Mouse (Mus musculus) MEL (cell line): ENCODE results near the gene Tmem216. TPM values are rescaled to one million over a fixed set of nuclear protein-coding genes. Genes with fewer than 3 reads are reported as not detected.

ENCODE experiments used
- DNase-seq: peaks from one replicate; pipeline ENCODE4 v3.0.0; 2011; ENCODE audit warnings: low read depth, low spot score
- H3K27ac ChIP-seq: 2 replicates; pipeline ENCODE4 v1.5.1; 2012; ENCODE audit warnings: low read depth, mild to moderate bottlenecking, control low read depth, low read length, moderate library complexity; ENCODE audit not compliant: control insufficient read depth
- H3K27me3 ChIP-seq, 2 experiments: fragments of 150-350 bp in 1 of 2; sonication (generic) in 1 of 2; 2 replicates each; pipeline ENCODE4 v1.6.1; 2012; ENCODE audit warnings: low read length in 2 of 2, mild to moderate bottlenecking in 2 of 2, improper control_type of control experiment in 1 of 2, moderate library complexity in 1 of 2; ENCODE audit not compliant: insufficient read depth in 2 of 2, control insufficient read depth in 1 of 2
- H3K36me3 ChIP-seq, 2 experiments: 2 replicates each; pipeline ENCODE4 v1.6.1; 2012 to 2014; ENCODE audit warnings: low read length in 2 of 2, improper control_type of control experiment in 1 of 2, inconsistent platforms in 1 of 2, mild to moderate bottlenecking in 1 of 2; ENCODE audit not compliant: insufficient read depth in 2 of 2, control insufficient read depth in 1 of 2
- H3K4me1 ChIP-seq, 2 experiments: fragments of 150-350 bp in 1 of 2; sonication (generic) in 1 of 2; 2 replicates each; pipeline ENCODE4 v1.6.1; 2012; ENCODE audit warnings: low read length in 2 of 2, improper control_type of control experiment in 1 of 2, mild to moderate bottlenecking in 1 of 2; ENCODE audit not compliant: insufficient read depth in 2 of 2, control insufficient read depth in 1 of 2
- H3K4me3 ChIP-seq, 2 experiments: fragments of 150-350 bp in 1 of 2; sonication (generic) in 1 of 2; 2 replicates each; pipeline ENCODE4 v1.5.1; 2012; ENCODE audit warnings: low read depth in 2 of 2, low read length in 2 of 2, mild to moderate bottlenecking in 2 of 2, moderate library complexity in 2 of 2, control low read depth in 1 of 2, improper control_type of control experiment in 1 of 2; ENCODE audit not compliant: control insufficient read depth in 1 of 2, insufficient read depth in 1 of 2
- H3K79me2 ChIP-seq: 2 replicates; pipeline ENCODE4 v1.6.1; 2012; ENCODE audit warnings: mild to moderate bottlenecking, low read length, moderate library complexity; ENCODE audit not compliant: control insufficient read depth, poor library complexity, insufficient read depth
- H3K9ac ChIP-seq: 2 replicates; pipeline ENCODE4 v1.6.1; 2012; ENCODE audit warnings: low read depth, mild to moderate bottlenecking, control low read depth, low read length, moderate library complexity; ENCODE audit not compliant: control insufficient read depth, poor library complexity, severe bottlenecking
- H3K9me3 ChIP-seq: fragments of 150-350 bp; sonication (generic); replicated peaks from 2 replicates; pipeline ENCODE4 v1.6.1; 2012; ENCODE audit warnings: mild to moderate bottlenecking, low read length, improper control_type of control experiment, moderate library complexity; ENCODE audit not compliant: insufficient read depth
- CTCF ChIP-seq, 3 experiments: IDR thresholded peaks in 2 of 3; conservative IDR thresholded peaks in 1 of 3; 2 replicates each; pipeline ENCODE4 v1.5.1; 2011 to 2012; ENCODE audit warnings: low read length in 3 of 3, low read depth in 2 of 3, mild to moderate bottlenecking in 2 of 3, improper control_type of control experiment in 1 of 3, inconsistent platforms in 1 of 3, mixed read lengths in 1 of 3, moderate library complexity in 1 of 3; ENCODE audit not compliant: control insufficient read depth in 1 of 3, insufficient read depth in 1 of 3, poor library complexity in 1 of 3, severe bottlenecking in 1 of 3
- ETS1 ChIP-seq: IDR thresholded peaks from 2 replicates; pipeline ENCODE4 v1.6.1; 2012; ENCODE audit warnings: low read depth, mild to moderate bottlenecking, inconsistent platforms, low read length, improper control_type of control experiment, moderate library complexity
- GABPA ChIP-seq: IDR thresholded peaks from 2 replicates; pipeline ENCODE4 v1.6.1; 2012; ENCODE audit warnings: low read depth, mild to moderate bottlenecking, inconsistent platforms, low read length, improper control_type of control experiment, moderate library complexity
- MAZ ChIP-seq: IDR thresholded peaks from 2 replicates; pipeline ENCODE4 v1.6.1; 2012; ENCODE audit warnings: low read depth, mild to moderate bottlenecking, inconsistent platforms, low read length, improper control_type of control experiment
- MXI1 ChIP-seq: IDR thresholded peaks from 2 replicates; pipeline ENCODE4 v1.6.1; 2011; ENCODE audit warnings: mild to moderate bottlenecking, low read depth, low read length, improper control_type of control experiment
- NELFE ChIP-seq: IDR thresholded peaks from 2 replicates; pipeline ENCODE4 v1.6.1; 2011; ENCODE audit warnings: low read depth, low read length, improper control_type of control experiment
- POLR2A ChIP-seq, 2 experiments: IDR thresholded peaks; 2 replicates each; pipeline ENCODE4 v1.6.1; 2011 to 2012; ENCODE audit warnings: low read length in 2 of 2, mild to moderate bottlenecking in 2 of 2, control low read depth in 1 of 2, improper control_type of control experiment in 1 of 2, low read depth in 1 of 2, moderate library complexity in 1 of 2; ENCODE audit not compliant: control insufficient read depth in 1 of 2, insufficient read depth in 1 of 2, poor library complexity in 1 of 2
- POLR2AphosphoS2 ChIP-seq: IDR thresholded peaks from 2 replicates; pipeline ENCODE4 v1.6.1; 2011; ENCODE audit warnings: low read length, improper control_type of control experiment
- RAD21 ChIP-seq: IDR thresholded peaks from 2 replicates; pipeline ENCODE4 v1.6.1; 2011; ENCODE audit warnings: mild to moderate bottlenecking, low read depth, low read length, improper control_type of control experiment
- RCOR1 ChIP-seq: IDR thresholded peaks from 2 replicates; pipeline ENCODE4 v1.6.1; 2012; ENCODE audit warnings: low read depth, mild to moderate bottlenecking, inconsistent platforms, low read length, improper control_type of control experiment
- SIN3A ChIP-seq: IDR thresholded peaks from 2 replicates; pipeline ENCODE4 v1.6.1; 2012; ENCODE audit warnings: low read length, improper control_type of control experiment, inconsistent platforms
- SMC3 ChIP-seq: IDR thresholded peaks from 2 replicates; pipeline ENCODE4 v1.6.1; 2011; ENCODE audit warnings: low read depth, low read length, improper control_type of control experiment
- TAL1 ChIP-seq: IDR thresholded peaks from 2 replicates; pipeline ENCODE4 v1.6.1; 2012; ENCODE audit warnings: mild to moderate bottlenecking, inconsistent platforms, low read length, moderate library complexity, mixed read lengths
- USF1 ChIP-seq: IDR thresholded peaks from 2 replicates; pipeline ENCODE4 v1.6.1; 2014; ENCODE audit warnings: low read depth, mild to moderate bottlenecking, inconsistent platforms, low read length, improper control_type of control experiment, moderate library complexity
- USF2 ChIP-seq, 2 experiments: IDR thresholded peaks; 2 replicates each; pipeline ENCODE4 v1.6.1; 2011 to 2012; ENCODE audit warnings: improper control_type of control experiment in 2 of 2, low read length in 2 of 2, borderline replicate concordance in 1 of 2, inconsistent platforms in 1 of 2, low read depth in 1 of 2, mild to moderate bottlenecking in 1 of 2; ENCODE audit not compliant: insufficient read depth in 1 of 2
- polyA plus RNA-seq, 2 experiments: library from polyadenylated mRNA; stranded (reverse) in 1 of 2; unstranded in 1 of 2; fragments of >175 nt in 1 of 2; fragments of >200 nt in 1 of 2; gene quantifications; 2 replicates each; pipeline versions ENCODE4 v1.2.1 to v1.2.4; 2012; ENCODE audit warnings: low replicate concordance in 2 of 2, low read depth in 1 of 2; ENCODE audit not compliant: insufficient read length in 2 of 2, insufficient read depth in 1 of 2, missing spikeins in 1 of 2
- total RNA-seq: library from RNA; depleted of rRNA; stranded (reverse); fragments of 300-350 nt; gene quantifications from 2 replicates; pipeline ENCODE4 v1.2.3, GENCODE M21; 2012

The Tmem216 gene
- total and polyA plus RNA-seq, 3 experiments, result 48.0 to 48.1 TPM; not detected in 1

GRCm38 (mm10) chr19:10500581-10500980, 55.5 kb downstream of the Tmem216 start:
- no peaks in the 10 kb centered on the region for H3K4me1 ChIP-seq
- no peaks in the 10 kb centered on the region for H3K79me2 ChIP-seq
- DNase-seq, result no peak
- H3K9ac ChIP-seq, result no peak overlapping the region
- H3K27ac ChIP-seq, result no peak overlapping the region
- H3K36me3 ChIP-seq, result peaks cover 0 to 28% of the 10 kb centered on the region in 2 experiments; a peak in 2 of 4 replicates
- H3K9me3 ChIP-seq, result no peaks in the 10 kb centered on the region
- TF ChIP-seq POLR2AphosphoS2 (0 out of 2 replicates have a peak, but pooled peaks have one; percentile 29), MAZ (no peak)
- no peaks in the 10 kb centered on the region for H3K27me3 ChIP-seq
- no peak overlapping the region for H3K4me3 ChIP-seq

- Histone ChIP-seq H3K36me3 (peaks cover 0 to 17% of the 10 kb centered on the region in 2 experiments; a peak in 2 of 4 replicates), H3K27ac (no peak overlapping the region), H3K4me3 (no peak overlapping the region), H3K27me3 (no peaks in the 10 kb centered on the region), H3K9ac (no peak overlapping the region), H3K4me1 (no peaks in the 10 kb centered on the region), H3K79me2 (no peaks in the 10 kb centered on the region), H3K9me3 (no peaks in the 10 kb centered on the region)
- no peak for DNase-seq
- TF ChIP-seq POLR2A (IDR thresholded peaks at IDR 0.05; ENCODE audit: control insufficient read depth in 1 of 2, insufficient read depth in 1 of 2, low read depth in 1 of 2, low read length in 2 of 2, poor library complexity in 1 of 2), result no peak
These were observed 58.4 kb downstream of the Tmem216 start for GRCm38 (mm10) chr19:10497512-10498160.

- no peak for DNase-seq
- H3K4me3 ChIP-seq, result no peak overlapping the region
- no peaks in the 10 kb centered on the region for H3K27me3 ChIP-seq
- H3K4me1 ChIP-seq, result no peaks in the 10 kb centered on the region
- peaks cover 0 to 12% of the 10 kb centered on the region in 2 experiments; a peak in 2 of 4 replicates for H3K36me3 ChIP-seq
- H3K9me3 ChIP-seq, result no peaks in the 10 kb centered on the region
- TF ChIP-seq SMC3 (no peak), NELFE (no peak), ETS1 (no peak), RAD21 (no peak), MXI1 (no peak), USF2 (IDR thresholded peaks at IDR 0.05; ENCODE audit: borderline replicate concordance in 1 of 2, insufficient read depth in 1 of 2, low read depth in 1 of 2, low read length in 2 of 2) (no peak), SIN3A (no peak), USF1 (no peak), RCOR1 (no peak), POLR2AphosphoS2 (no peak; the same call in 1 of the 2 replicates), GABPA (no peak), TAL1 (no peak), CTCF (IDR thresholded peaks at IDR 0.05 in 2 of 3, conservative IDR thresholded peaks at IDR 0.05 in 1 of 3; ENCODE audit: control insufficient read depth in 1 of 3, insufficient read depth in 1 of 3, low read depth in 2 of 3, low read length in 3 of 3, poor library complexity in 1 of 3, severe bottlenecking in 1 of 3) (no peak)
- no peaks in the 10 kb centered on the region for H3K79me2 ChIP-seq
- H3K9ac ChIP-seq, result no peak overlapping the region
- H3K27ac ChIP-seq, result no peak overlapping the region
These were observed 59.1 kb downstream of the Tmem216 start for GRCm38 (mm10) chr19:10496976-10497375.
